Mouse (Mus musculus): ENCODE measurements around the gene Ttc41. TPM values are rescaled to one million over a fixed set of nuclear protein-coding genes. Genes with fewer than 3 reads are reported as not detected.

Ttc41 gene
- total RNA-seq, 2 experiments from 2014 or later: 2.1 to 2.3 TPM

- ATAC-seq (replicated peaks; ENCODE audit: low FRiP score, poor library complexity, severe bottlenecking): no peak
Measured at GRCm38 (mm10) chr10:86814292-86815131, 108.9 kb downstream of the Ttc41 start.

- no peak for ATAC-seq (replicated peaks; ENCODE audit: low FRiP score, poor library complexity, severe bottlenecking)
Measured at GRCm38 (mm10) chr10:86815133-86815532, 109.5 kb downstream of the Ttc41 start.

GRCm38 (mm10) chr10:86819649-86820165 is 114.1 kb downstream of the Ttc41 start:
- ATAC-seq (replicated peaks; ENCODE audit: low FRiP score, poor library complexity, severe bottlenecking): no peak

DNA sequence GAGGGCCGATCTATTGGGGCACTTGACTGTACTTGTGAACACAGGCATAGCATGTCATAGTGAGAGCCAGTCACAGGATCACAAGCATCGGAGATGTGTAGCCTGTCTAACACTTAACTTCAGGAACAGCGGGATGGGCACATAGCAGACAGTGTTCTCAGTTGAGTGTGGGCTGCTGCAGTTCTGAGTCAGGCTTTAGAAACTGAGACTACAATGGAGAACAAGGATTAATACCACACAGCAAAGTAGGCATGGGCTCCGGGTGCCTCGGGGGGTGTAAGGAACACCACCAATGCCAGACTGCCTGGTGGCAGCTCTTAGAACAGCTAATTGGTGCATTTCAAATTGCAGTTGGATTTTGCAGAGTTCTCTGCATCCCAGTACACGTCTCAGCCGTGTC is 115.4 kb downstream of the Ttc41 start:
- no peak for ATAC-seq (replicated peaks; ENCODE audit: low FRiP score, poor library complexity, severe bottlenecking)

GRCm38 (mm10) chr10:86824093-86824492 is 118.5 kb downstream of the Ttc41 start:
- ATAC-seq (replicated peaks; ENCODE audit: low FRiP score, poor library complexity, severe bottlenecking): no peak

DNA sequence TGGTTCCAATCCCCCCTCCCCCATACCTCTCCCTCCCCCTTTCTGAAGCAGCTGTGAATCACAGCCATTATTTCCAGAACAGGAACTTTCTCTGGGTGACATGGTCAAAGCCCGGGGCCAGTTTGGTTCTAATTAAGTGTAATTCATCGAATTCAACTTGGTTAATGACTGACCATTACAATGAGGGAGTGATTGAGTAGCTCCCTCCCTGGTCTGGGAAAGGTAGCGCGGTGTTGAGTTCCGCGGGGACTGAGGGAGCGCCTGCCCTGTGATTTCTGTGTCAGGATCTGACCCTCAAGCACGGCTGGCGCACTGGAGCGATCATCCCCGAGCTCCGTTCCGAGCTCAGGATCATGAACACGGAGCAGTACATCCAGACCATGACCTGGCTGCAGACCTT is 119.3 kb downstream of the Ttc41 start:
- no peak for ATAC-seq (replicated peaks; ENCODE audit: low FRiP score, poor library complexity, severe bottlenecking)

GRCm38 (mm10) chr10:86825871-86826522 is 120.4 kb downstream of the Ttc41 start:
- no peak for ATAC-seq (replicated peaks; ENCODE audit: low FRiP score, poor library complexity, severe bottlenecking)

Other genes with a start within 250 kb of the Ttc41 start
- gene Syn3, start 206.9 kb upstream of the Ttc41 start, total RNA-seq (2015; ENCODE audit: low replicate concordance): not detected in 2 replicates
- gene Syn3, start 206.9 kb upstream of the Ttc41 start, total RNA-seq (2017; ENCODE audit: low replicate concordance): not detected in 2 replicates
- gene Hsp90b1, start 302 bp upstream of the Ttc41 start, total RNA-seq (2015; ENCODE audit: low replicate concordance): 243 and 279 TPM in 2 replicates
- gene Hsp90b1, start 302 bp upstream of the Ttc41 start, total RNA-seq (2017; ENCODE audit: low replicate concordance): 366 and 415 TPM in 2 replicates
- 2.9 TPM in 1 of 2 replicates, not detected in the other for gene Gm49358, start 58.2 kb downstream of the Ttc41 start, total RNA-seq (2015; ENCODE audit: low replicate concordance)
- 1.7 TPM in 1 of 2 replicates, not detected in the other for gene Gm49358, start 58.2 kb downstream of the Ttc41 start, total RNA-seq (2017; ENCODE audit: low replicate concordance)
- gene Nt5dc3, start 73.2 kb downstream of the Ttc41 start, total RNA-seq (2015; ENCODE audit: low replicate concordance): 1.4 and 4.6 TPM in 2 replicates
- 0.39 and 1.1 TPM in 2 replicates for gene Nt5dc3, start 73.2 kb downstream of the Ttc41 start, total RNA-seq (2017; ENCODE audit: low replicate concordance)